12 mouse cellular contexts compared by ENCODE assay signal in the genomic region with DNA sequence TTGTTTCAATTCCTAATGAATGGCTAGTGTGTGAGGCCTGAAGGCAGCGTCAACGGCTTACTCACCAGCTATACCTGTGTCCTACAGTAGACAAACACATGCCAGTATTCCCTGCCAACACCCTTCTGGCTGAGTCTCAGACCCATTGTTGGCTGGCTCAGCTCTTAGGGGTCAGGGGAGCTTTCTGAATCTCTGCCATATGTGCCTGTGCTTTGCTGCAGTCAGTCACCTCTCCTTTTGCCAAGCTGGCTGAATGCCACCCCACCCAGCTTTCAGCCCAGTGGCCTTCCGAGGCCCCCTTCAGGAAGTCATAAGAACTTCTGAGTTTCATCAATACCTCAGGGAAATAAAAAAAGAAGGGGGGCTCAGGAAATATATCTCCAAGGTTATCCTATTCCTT.
A peak's percentile ranks its signal among the peaks of the same experiment; 100 is the strongest.
DNase-seq lines count a peak whose midpoint lies in the region; ATAC-seq and TF ChIP-seq lines count a peak whose summit lies in the region.
"Had no signal": no experiment of that assay in that cellular context is flagged by ENCODE, and none has a peak within 500 bp of the region (broad histone marks: within the 10 kb centered on the region; RNA-seq: fewer than 3 reads in every experiment).

No protein-coding gene starts in this region.

- H3K9me3 ChIP-seq in hindbrain, postnatal 0 days (ENCODE audit: low read length) = no peaks in the 10 kb centered on the region
- no peaks in the 10 kb centered on the region for H3K9me3 ChIP-seq in hindbrain, embryonic 12.5 days (replicated peaks)
- H3K9me3 ChIP-seq: heart, embryonic 10.5 days; intestine, embryonic 15.5 days had no signal

- peak; percentile 82 for DNase-seq in hindbrain, postnatal 0 days (ENCODE audit: low spot score)
- peak; percentile 30 for DNase-seq in right cerebral cortex, postnatal 4 days
- DNase-seq in right cerebral cortex, postnatal 25 days = no peak
- DNase-seq in cerebellum, adult 18-20 months = peak; percentile 86 to 89
- peak; percentile 7 for DNase-seq in skeletal muscle tissue, adult 2 months (ENCODE audit: low read depth, low spot score)
- DNase-seq in embryo, embryonic 10 days (ENCODE audit: low spot score) = no peak
- DNase-seq in retina, postnatal 1 day = no peak
- DNase-seq: thymus, postnatal 14 days had no signal

- H3K4me1 ChIP-seq in hindbrain, postnatal 0 days (ENCODE audit: insufficient read depth, low read length) = no peaks in the 10 kb centered on the region
- no peaks in the 10 kb centered on the region for H3K4me1 ChIP-seq in hindbrain, embryonic 12.5 days
- H3K4me1 ChIP-seq: heart, embryonic 10.5 days; intestine, embryonic 15.5 days had no signal

- peak; percentile 70 for ATAC-seq in hindbrain, postnatal 0 days
- no peak for ATAC-seq in hindbrain, embryonic 12.5 days (ENCODE audit: low FRiP score)
- ATAC-seq: intestine, embryonic 15.5 days had no signal

- H3K27ac ChIP-seq in hindbrain, postnatal 0 days = no peak overlapping the region
- H3K27ac ChIP-seq in hindbrain, embryonic 12.5 days = no peak overlapping the region
- H3K27ac ChIP-seq: heart, embryonic 10.5 days; intestine, embryonic 15.5 days; liver, embryonic 14.5 days had no signal

- H3K4me3 ChIP-seq in hindbrain, postnatal 0 days (ENCODE audit: low read length) = no peak overlapping the region
- no peak overlapping the region for H3K4me3 ChIP-seq in hindbrain, embryonic 12.5 days
- H3K4me3 ChIP-seq: heart, embryonic 10.5 days; intestine, embryonic 15.5 days had no signal

- H3K36me3 ChIP-seq in hindbrain, postnatal 0 days (ENCODE audit: insufficient read depth, low read length) = no peaks in the 10 kb centered on the region
- H3K36me3 ChIP-seq in hindbrain, embryonic 12.5 days = no peaks in the 10 kb centered on the region
- H3K36me3 ChIP-seq: heart, embryonic 10.5 days; intestine, embryonic 15.5 days had no signal

- no peak overlapping the region for H3K9ac ChIP-seq in hindbrain, postnatal 0 days (replicated peaks; ENCODE audit: low read length)
- H3K9ac ChIP-seq in hindbrain, embryonic 12.5 days = no peak overlapping the region
- H3K9ac ChIP-seq: intestine, embryonic 15.5 days; liver, embryonic 14.5 days had no signal

- no peak overlapping the region for H3K4me2 ChIP-seq in hindbrain, postnatal 0 days (ENCODE audit: low read depth, low read length)
- no peak overlapping the region for H3K4me2 ChIP-seq in hindbrain, embryonic 12.5 days (replicated peaks)
- H3K4me2 ChIP-seq: intestine, embryonic 15.5 days had no signal

- 46% methylated on average over 3 of the region's 3 CpGs for WGBS in hindbrain, postnatal 0 days
- 83% methylated on average over 3 of the region's 3 CpGs for WGBS in hindbrain, embryonic 12.5 days

- H3K27me3 ChIP-seq in hindbrain, postnatal 0 days (ENCODE audit: insufficient read depth, low read length) = no peaks in the 10 kb centered on the region
- H3K27me3 ChIP-seq in hindbrain, embryonic 12.5 days = no peaks in the 10 kb centered on the region
- H3K27me3 ChIP-seq: intestine, embryonic 15.5 days had no signal

- peak; percentile 56 for TF ChIP-seq CTCF in hindbrain, postnatal 0 days (IDR thresholded peaks at IDR 0.05; ENCODE audit: low read depth)

Comparison
In these comparisons a context has a peak if more than half of its experiments do, and no peak if none do; other contexts are left out.
1. DNase-seq: peak in hindbrain, postnatal 0 days (single experiment), right cerebral cortex, postnatal 4 days (single experiment), cerebellum, adult 18-20 months (2 of 2) and skeletal muscle tissue, adult 2 months (single experiment); none in right cerebral cortex, postnatal 25 days (single experiment), embryo, embryonic 10 days (single experiment) and retina, postnatal 1 day (single experiment).